Mouse (Mus musculus) G1E (cell line): ENCODE data around the gene Gpr12. TPM values are rescaled to one million over a fixed set of nuclear protein-coding genes. Genes with fewer than 3 reads are reported as not detected.

ENCODE experiments used
- ATAC-seq: 2 replicates; pipeline ENCODE4 v1.8.0; 2016; ENCODE audit warnings: mild to moderate bottlenecking; ENCODE audit not compliant: insufficient number of reproducible peaks, poor library complexity, low FRiP score, severe bottlenecking; ENCODE audit errors: extremely low read depth
- DNase-seq: peaks from one replicate; pipeline ENCODE4 v3.0.0; 2012; ENCODE audit warnings: low spot score
- H3K27me3 ChIP-seq: 2 replicates; pipeline ENCODE4 v1.6.1; 2012; ENCODE audit warnings: mild to moderate bottlenecking, low read length, inconsistent platforms; ENCODE audit not compliant: insufficient read depth
- H3K36me3 ChIP-seq: replicated peaks from 2 replicates; pipeline ENCODE3; 2012; ENCODE audit warnings: mild to moderate bottlenecking, inconsistent platforms
- H3K4me1 ChIP-seq: 2 replicates; pipeline ENCODE4 v1.6.1; 2012; ENCODE audit warnings: low read depth, low read length, inconsistent platforms, mixed read lengths; ENCODE audit not compliant: insufficient read depth
- H3K4me3 ChIP-seq: 2 replicates; pipeline ENCODE4 v1.5.1; 2012; ENCODE audit warnings: low read depth, mild to moderate bottlenecking, inconsistent platforms, low read length, moderate library complexity, mixed read lengths
- H3K9me3 ChIP-seq: replicated peaks from 2 replicates; pipeline ENCODE4 v1.6.1; 2012; ENCODE audit warnings: inconsistent platforms
- CTCF ChIP-seq: IDR thresholded peaks from 2 replicates; pipeline ENCODE4 v1.5.1; 2012; ENCODE audit warnings: low read depth, low read length, inconsistent platforms, mixed read lengths
- GATA1 ChIP-seq: IDR thresholded peaks from 2 replicates; pipeline ENCODE4 v1.6.1; 2012; ENCODE audit warnings: borderline replicate concordance, low read length, inconsistent platforms, mixed read lengths
- GATA2 ChIP-seq: IDR thresholded peaks from 2 replicates; pipeline ENCODE4 v1.6.1; 2012; ENCODE audit warnings: low read depth, low read length, inconsistent platforms, borderline replicate concordance
- POLR2AphosphoS5 ChIP-seq: IDR thresholded peaks from 2 replicates; pipeline ENCODE4 v1.6.1; 2012; ENCODE audit warnings: low read depth, low read length, inconsistent platforms; ENCODE audit not compliant: insufficient replicate concordance
- TAL1 ChIP-seq: conservative IDR thresholded peaks from 2 replicates; pipeline ENCODE4 v1.6.1; 2012; ENCODE audit warnings: low read depth, low read length, inconsistent platforms, mixed read lengths
- polyA plus RNA-seq: library from polyadenylated mRNA; stranded (reverse); fragments of >175 nt; gene quantifications from 2 replicates; pipeline ENCODE4 v1.2.3, GENCODE M21; 2012
- total RNA-seq, 2 experiments: library from RNA; stranded (forward) in 1 of 2; stranded (reverse) in 1 of 2; fragments of 200-1000 nt in 1 of 2; fragments of >200 nt in 1 of 2; fragmentation: Nextera tagmentation in 1 of 2; gene quantifications; 2 replicates each; pipeline ENCODE4 v1.2.3; 2014 to 2017

Gpr12 gene
- not detected in 2 replicates for total RNA-seq (2014; fragmentation: Nextera tagmentation)
- total RNA-seq (2017), result 0.11 TPM in 1 of 2 replicates, not detected in the other
- polyA plus RNA-seq, result not detected in 2 replicates

DNA sequence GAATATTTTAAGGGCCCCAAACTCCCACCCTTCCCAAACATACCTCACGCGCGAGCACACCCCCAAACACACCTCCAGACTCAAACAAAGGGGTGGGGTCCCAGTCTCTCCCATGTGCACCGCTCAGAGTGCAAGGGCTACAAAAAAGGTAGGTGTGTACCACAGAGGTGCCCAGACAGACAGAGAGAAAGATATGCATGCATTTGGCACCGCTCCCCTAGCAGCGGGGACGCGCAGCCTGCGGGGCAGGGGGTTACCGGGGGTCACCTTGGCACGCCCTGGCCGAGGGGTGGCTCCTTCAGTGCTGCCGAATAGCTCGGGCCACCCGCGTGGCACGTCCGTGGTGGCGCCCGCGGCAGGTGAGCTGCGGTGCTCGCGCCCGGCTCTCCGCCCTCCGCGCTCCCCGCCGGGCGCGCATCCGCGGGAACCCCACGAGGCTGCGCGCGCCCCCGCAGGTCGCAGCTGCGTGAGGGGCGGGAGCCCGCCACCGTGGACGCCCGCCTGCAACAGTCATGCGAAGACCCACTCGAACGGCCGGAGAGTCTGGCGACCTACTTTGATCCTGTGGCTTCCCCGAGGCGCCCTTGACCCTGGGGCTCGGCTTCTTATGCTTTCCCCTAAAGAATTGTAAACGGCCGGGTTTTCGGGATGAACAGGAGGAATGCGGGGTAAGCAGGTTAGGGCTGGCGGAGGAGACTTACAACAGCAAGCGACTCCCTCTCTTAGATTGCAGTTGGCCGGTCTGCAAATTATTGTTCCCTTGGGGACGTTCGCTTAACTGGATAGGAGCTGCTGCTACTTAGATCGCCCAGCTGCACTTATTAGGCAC lies at the start of gene Gpr12:
Gene Gpr12 (minus strand): TSS at position 762 of the 829 bp plus-strand sequence.
- Histone ChIP-seq H3K9me3 (peaks cover 6% of the 10 kb centered on the region), H3K4me1 (no peaks in the 10 kb centered on the region), H3K4me3 (no peak within 1 kb of the TSS), H3K27me3 (no peaks in the 10 kb centered on the region), H3K36me3 (no peaks in the 10 kb centered on the region)
- no peak for ATAC-seq
- TF ChIP-seq GATA1, result no peak
- no peak for TF ChIP-seq CTCF
- TF ChIP-seq GATA2, result no peak
- no peak for TF ChIP-seq POLR2AphosphoS5
- TF ChIP-seq TAL1, result no peak
- DNase-seq, result no peak

DNA sequence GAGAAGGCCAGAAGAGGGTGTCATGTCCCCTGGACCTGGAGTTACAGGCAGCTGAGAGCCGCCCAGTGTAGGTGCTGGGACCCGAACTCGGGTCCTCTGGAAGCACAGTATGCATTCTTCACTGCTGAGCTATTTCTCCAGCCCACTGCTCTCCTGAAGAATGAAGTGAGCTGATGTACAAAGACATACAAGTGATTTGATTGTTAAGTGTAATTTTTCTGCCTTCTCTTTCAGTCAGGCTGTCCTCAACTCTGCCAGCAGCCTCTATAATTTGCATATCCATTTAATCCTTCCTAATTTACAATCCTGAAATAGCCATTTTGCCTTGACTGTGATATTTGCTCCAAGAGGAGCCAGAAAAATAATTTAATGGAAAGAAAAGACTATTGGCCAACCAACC lies 46.6 kb upstream of the Gpr12 start:
- Histone ChIP-seq H3K9me3 (no peaks in the 10 kb centered on the region), H3K36me3 (no peaks in the 10 kb centered on the region), H3K27me3 (no peaks in the 10 kb centered on the region), H3K4me3 (no peak overlapping the region), H3K4me1 (no peaks in the 10 kb centered on the region)
- ATAC-seq (no peak), DNase-seq (no peak)
- no peak for TF ChIP-seq CTCF
- no peak for TF ChIP-seq GATA1
- no peak for TF ChIP-seq GATA2

- no peaks in the 10 kb centered on the region for H3K36me3 ChIP-seq
- ATAC-seq (no peak), DNase-seq (no peak)
- TF ChIP-seq CTCF, result no peak
- no peak for TF ChIP-seq GATA1
- no peak for TF ChIP-seq GATA2
- TF ChIP-seq POLR2AphosphoS5, result no peak
- TF ChIP-seq TAL1, result no peak
- no peak overlapping the region for H3K4me3 ChIP-seq
- H3K9me3 ChIP-seq, result no peaks in the 10 kb centered on the region
- no peaks in the 10 kb centered on the region for H3K27me3 ChIP-seq
- no peaks in the 10 kb centered on the region for H3K4me1 ChIP-seq
Observed at GRCm38 (mm10) chr5:146630961-146631360, 45.9 kb upstream of the Gpr12 start.

DNA sequence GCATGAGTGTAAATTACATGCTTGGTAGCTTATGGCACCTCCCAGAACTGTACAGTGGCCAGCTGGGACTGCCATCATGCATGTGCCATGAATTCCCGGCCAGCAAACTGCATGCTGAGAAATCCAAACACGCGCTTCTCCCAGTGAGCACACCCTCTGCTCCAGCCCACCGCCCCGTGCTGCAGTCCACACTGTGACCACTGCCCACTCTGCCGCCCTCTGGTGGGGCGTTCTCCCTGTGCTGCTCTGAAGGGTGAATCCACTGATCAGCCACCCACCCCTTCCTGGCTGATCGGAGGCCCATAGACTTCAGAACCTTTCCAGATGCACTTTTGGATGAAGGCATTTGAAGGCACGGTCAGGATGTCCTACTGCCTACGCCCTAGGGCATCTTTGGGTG lies 44.6 kb upstream of the Gpr12 start:
- ATAC-seq, result no peak
- no peaks in the 10 kb centered on the region for H3K4me1 ChIP-seq

GRCm38 (mm10) chr5:146628804-146629203 lies 43.8 kb upstream of the Gpr12 start:
- Histone ChIP-seq H3K36me3 (no peaks in the 10 kb centered on the region), H3K4me1 (no peaks in the 10 kb centered on the region), H3K27me3 (no peaks in the 10 kb centered on the region), H3K4me3 (no peak overlapping the region), H3K9me3 (no peaks in the 10 kb centered on the region)
- TF ChIP-seq POLR2AphosphoS5 (no peak), TAL1 (no peak), GATA2 (no peak), GATA1 (no peak), CTCF (no peak)
- no peak for DNase-seq
- no peak for ATAC-seq

More for the DNA sequence above, 44.6 kb upstream of the Gpr12 start:
- no peaks in the 10 kb centered on the region for H3K36me3 ChIP-seq
- no peak for DNase-seq
- no peak overlapping the region for H3K4me3 ChIP-seq
- TF ChIP-seq GATA1, result no peak
- no peak for TF ChIP-seq POLR2AphosphoS5
- no peak for TF ChIP-seq TAL1
- TF ChIP-seq GATA2, result no peak
- TF ChIP-seq CTCF, result no peak
- no peaks in the 10 kb centered on the region for H3K27me3 ChIP-seq
- H3K9me3 ChIP-seq, result no peaks in the 10 kb centered on the region

GRCm38 (mm10) chr5:146627901-146628300 lies 42.9 kb upstream of the Gpr12 start:
- no peaks in the 10 kb centered on the region for H3K9me3 ChIP-seq
- no peak for ATAC-seq
- H3K27me3 ChIP-seq, result no peaks in the 10 kb centered on the region
- H3K4me3 ChIP-seq, result no peak overlapping the region
- DNase-seq, result no peak
- H3K36me3 ChIP-seq, result no peaks in the 10 kb centered on the region
- TF ChIP-seq CTCF (no peak), POLR2AphosphoS5 (no peak), GATA2 (no peak), GATA1 (no peak), TAL1 (no peak)
- H3K4me1 ChIP-seq, result no peaks in the 10 kb centered on the region
